Mouse (Mus musculus): ENCODE data around the gene Tnfsf13.

GRCm38 (mm10) chr11:69706775-69707479 lies 21.3 kb upstream of the Tnfsf13 start:
- TF ChIP-seq USF1 (IDR thresholded peaks at IDR 0.05; ENCODE audit: low read depth, low read length) = no peak
- TF ChIP-seq POLR2A (IDR thresholded peaks at IDR 0.05; ENCODE audit: control insufficient read depth in 1 of 2, insufficient read depth in 1 of 2, low read depth in 1 of 2, low read length in 2 of 2, poor library complexity in 1 of 2) = no peak
- no peak for TF ChIP-seq CHD1 (IDR thresholded peaks at IDR 0.05; ENCODE audit: low read depth, low read length)
- TF ChIP-seq CTCF (IDR thresholded peaks at IDR 0.05 in 2 of 3, conservative IDR thresholded peaks at IDR 0.05 in 1 of 3; ENCODE audit: control insufficient read depth in 1 of 3, insufficient read depth in 1 of 3, low read depth in 2 of 3, low read length in 3 of 3, poor library complexity in 1 of 3, severe bottlenecking in 1 of 3) = no peak
- TF ChIP-seq MAZ (IDR thresholded peaks at IDR 0.05; ENCODE audit: low read depth, low read length) = no peak
- no peak for TF ChIP-seq MEF2A (IDR thresholded peaks at IDR 0.05; ENCODE audit: extremely low read depth, insufficient replicate concordance, low read depth, low read length, poor library complexity, severe bottlenecking)
- TF ChIP-seq GATA1 (IDR thresholded peaks at IDR 0.05; ENCODE audit: low read depth, low read length) = no peak

Data from MEL (cell line).